In genomic region chr10:98866836-98867370, GRCm38 (mm10) we compare ENCODE assay signal across 14 mouse cellular contexts. TPM values are rescaled to one million over a fixed set of nuclear protein-coding genes. Genes with fewer than 3 reads are reported as not detected.
DNase-seq lines count a peak whose midpoint lies in the region.
"Had no signal": no experiment of that assay in that cellular context is flagged by ENCODE, and none has a peak within 500 bp of the region (broad histone marks: within the 10 kb centered on the region; RNA-seq: fewer than 3 reads in every experiment).

No protein-coding gene starts in this region.

- DNase-seq in adrenal gland, adult 2 months, result peak; percentile 25
- DNase-seq in adrenal gland, postnatal 4 days (ENCODE audit: low spot score in 2 of 2), result no peak
- peak; percentile 7 to 12 for DNase-seq in adrenal gland, postnatal 36 days
- DNase-seq in adrenal gland, postnatal 25 days, result no peak
- peak; percentile 23 to 37 for DNase-seq in kidney, adult 8-10 months
- DNase-seq in kidney, postnatal 4 days, result no peak
- DNase-seq: cerebellum, adult 11 months; cerebellum, adult 2 months; cerebellum, adult 9-11 months; cerebellum, postnatal 25 days; forebrain, postnatal 0 days; gastrocnemius, adult 2 months; gastrocnemius, postnatal 14 days; heart, adult 11 months had no signal

RNA-seq across cellular contexts. Expression of gene Atp2b1, which starts 47.3 kb away (rescaled TPM):
- 10 to 100 TPM; 41.6 to 49.3 TPM for total RNA-seq in adrenal gland, adult 2 months (2021)
- polyA plus RNA-seq in adrenal gland, adult 2 months (2012; rRNA removed), result 2.6 and 3.1 TPM in 2 replicates
- 10 to 100 TPM; 70.9 to 89.9 TPM for total RNA-seq in adrenal gland, postnatal 4 days (2021)
- 10 to 100 TPM; 50.1 to 57.9 TPM for total RNA-seq in adrenal gland, postnatal 36 days (2021)
- total RNA-seq in adrenal gland, postnatal 25 days (2021), result 48.2 and 54.6 TPM in 2 replicates

Comparison
In these comparisons a context has a peak if more than half of its experiments do, and no peak if none do; other contexts are left out.
1. DNase-seq: peak in adrenal gland, adult 2 months (single experiment), adrenal gland, postnatal 36 days (2 of 2) and kidney, adult 8-10 months (2 of 2); none in adrenal gland, postnatal 4 days (0 of 2), adrenal gland, postnatal 25 days (single experiment) and kidney, postnatal 4 days (0 of 2).